Mouse (Mus musculus) heart, postnatal 10 days (tissue): ENCODE measurements around the gene Nradd. TPM values are rescaled to one million over a fixed set of nuclear protein-coding genes. Genes with fewer than 3 reads are reported as not detected.

Source experiments
- DNase-seq, 2 experiments: peaks; one replicate each; pipeline ENCODE4 v3.0.0; 2021
- intact Hi-C: fragments of 180-260 bp; cut with DNase I; formaldehyde crosslinking; loops from one replicate; pipeline ENCODE4 v1.15.1; 2025
- microRNA-seq, 2 experiments: library from miRNA; unstranded; fragments of <30 nt; microRNA quantifications; one replicate each; pipeline ENCODE4 v1.2.0; 2022
- total RNA-seq, 2 experiments: library from RNA; stranded (reverse); gene quantifications; 2 replicates each; pipeline ENCODE4 v1.2.3; 2021

Gene Nradd
- total RNA-seq, 2 experiments from 2014 or later: 2.2 to 2.3 TPM

DNA sequence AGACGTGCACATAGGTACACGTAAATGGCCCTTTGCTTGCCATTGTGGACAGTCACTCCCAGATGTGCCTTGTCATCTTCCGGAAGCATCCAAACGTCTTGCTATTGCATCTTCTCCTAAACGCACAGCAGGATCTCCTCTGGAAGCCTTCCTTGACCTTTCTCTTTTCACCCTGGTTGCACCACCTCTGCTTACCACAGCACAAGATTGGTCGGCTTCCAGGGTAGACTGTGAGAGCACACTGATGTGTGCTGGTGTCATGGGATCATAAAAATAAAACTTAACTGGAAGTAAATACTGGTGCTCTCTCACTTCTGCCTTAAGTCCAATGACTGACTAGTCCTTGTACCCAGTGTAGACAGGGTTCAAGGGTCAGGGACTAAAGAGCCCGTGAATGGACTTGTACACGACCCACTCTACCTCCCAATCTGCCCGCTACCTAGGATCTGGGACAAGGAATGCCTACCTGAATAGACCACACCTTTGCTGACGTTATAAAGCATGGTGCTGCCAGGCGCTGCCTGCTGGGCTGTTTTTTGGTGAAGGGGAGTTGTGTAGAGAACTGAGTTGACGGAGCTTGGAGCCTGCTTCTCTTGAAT, 1.5 kb downstream of the Nradd start:
- no peak for DNase-seq
- intact Hi-C loops: no loop called here

- DNase-seq: no peak
- intact Hi-C loops: no loop called here
Observed at GRCm38 (mm10) chr9:110620685-110621084, 3.6 kb downstream of the Nradd start.

- intact Hi-C loops: no loop called here
- no peak for DNase-seq
Observed at GRCm38 (mm10) chr9:110620180-110620579, 4.1 kb downstream of the Nradd start.

DNA sequence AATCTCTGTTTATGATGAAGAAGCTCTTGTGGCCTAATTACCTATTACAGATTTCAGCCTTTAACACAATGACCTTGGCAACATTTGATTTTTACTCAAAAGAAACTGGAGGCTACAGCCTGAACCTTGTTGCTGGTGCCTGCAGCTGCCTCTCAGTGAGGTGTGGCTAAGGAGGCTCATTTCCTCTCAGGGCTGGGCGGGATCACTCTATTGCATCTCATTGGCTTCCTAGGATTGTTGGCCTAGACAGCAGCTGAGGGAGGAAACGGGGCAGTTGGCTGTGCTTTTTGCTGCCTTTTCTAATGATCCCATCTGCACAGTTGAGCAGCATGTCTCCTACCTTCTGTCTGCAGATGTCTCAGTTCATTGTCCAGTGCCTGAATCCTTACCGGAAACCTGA, 7.2 kb downstream of the Nradd start:
- intact Hi-C loops: no loop called here
- DNase-seq: peak; percentile 35 to 50

DNA sequence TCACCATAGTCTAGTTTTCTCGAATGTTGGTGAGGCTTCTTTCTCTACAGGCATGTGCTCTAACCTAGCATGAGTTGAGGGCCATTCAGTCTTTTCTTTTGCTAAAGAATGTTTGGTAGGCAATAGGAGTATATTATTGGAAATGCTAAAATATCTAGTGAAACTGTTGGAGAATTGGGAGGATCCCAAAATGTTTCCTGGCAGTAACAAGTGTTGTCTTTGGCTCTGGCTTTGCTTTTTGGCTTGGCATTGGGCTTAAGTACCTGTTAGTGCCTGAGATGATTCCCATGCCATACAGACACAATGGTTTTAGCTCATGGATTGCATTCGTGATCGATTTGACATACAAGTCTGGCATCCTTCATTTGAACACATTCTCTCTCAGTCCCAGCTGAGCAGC, 12.8 kb downstream of the Nradd start:
- no peak for DNase-seq
- intact Hi-C loops: no loop called here

DNA sequence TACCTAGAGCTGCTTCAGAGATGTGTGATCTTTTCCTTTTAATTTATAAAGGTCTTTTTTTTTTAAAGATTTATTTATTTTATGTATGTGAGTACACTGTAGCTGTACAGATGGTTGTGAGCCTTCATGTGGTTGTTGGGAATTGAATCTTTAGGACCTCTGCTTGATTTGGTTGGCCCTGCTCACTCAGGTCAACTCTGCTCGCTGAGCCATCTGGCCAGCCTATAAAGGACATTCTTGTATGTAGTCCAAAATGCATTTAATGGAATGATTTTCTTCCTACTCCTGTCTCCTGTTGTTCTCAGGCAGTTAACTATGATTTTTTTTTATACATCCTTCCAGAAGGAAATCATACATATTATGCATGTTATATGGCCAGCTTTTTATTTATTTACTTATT, 40.7 kb downstream of the Nradd start:
- intact Hi-C loops: no loop called here
- DNase-seq: no peak

GRCm38 (mm10) chr9:110582161-110582560, 42.1 kb downstream of the Nradd start:
- no peak for DNase-seq
- intact Hi-C loops: no loop called here

Small RNAs within 50 kb of the gene (microRNA-seq; reads per million reads assigned to microRNA genes)
- 0 to 0.35 reads per million in 2 experiments for gene Mir8107

Other genes starting within 250 kb of the Nradd start
- 10 to 100 TPM; 23.1 to 25.2 TPM for gene Ptpn23, start 216.2 kb downstream of the Nradd start, total RNA-seq
- gene Ngp, start 204.7 kb downstream of the Nradd start, total RNA-seq: 1 to 10 TPM in 1 of 2 experiments, under 1 TPM in 1; 0.92 to 1.8 TPM
- 10 to 100 TPM; 13.3 to 13.8 TPM for gene Klhl18, start 147.8 kb downstream of the Nradd start, total RNA-seq
- under 1 TPM; 0.19 to 0.22 TPM for gene Kif9, start 147.5 kb downstream of the Nradd start, total RNA-seq
- 10 to 100 TPM; 61.5 to 61.6 TPM for gene Setd2, start 91.9 kb downstream of the Nradd start, total RNA-seq
- gene Nbeal2, start 29.7 kb upstream of the Nradd start, total RNA-seq: 1 to 10 TPM; 8.3 to 8.7 TPM
- 10 to 100 TPM; 69.6 to 78.9 TPM for gene Ccdc12, start 32.1 kb upstream of the Nradd start, total RNA-seq
- over 10,000 TPM; 11,120 to 11,825 TPM for gene Myl3, start 117.4 kb upstream of the Nradd start, total RNA-seq
- gene Pth1r, start 122.7 kb upstream of the Nradd start, total RNA-seq: 10 to 100 TPM; 11.5 to 13.4 TPM
- not detected for gene Prss42, start 173.7 kb upstream of the Nradd start, total RNA-seq
- not detected for gene Prss44, start 189.5 kb upstream of the Nradd start, total RNA-seq
- not detected for gene Prss43, start 202.2 kb upstream of the Nradd start, total RNA-seq
- gene Prss45, start 210.1 kb upstream of the Nradd start, total RNA-seq: not detected
- gene Prss46, start 220.1 kb upstream of the Nradd start, total RNA-seq: not detected
- gene Prss50, start 233.5 kb upstream of the Nradd start, total RNA-seq: not detected